Mouse (Mus musculus) lung, embryonic 16.5 days (tissue): Measurements from ENCODE around the gene Itpk1. TPM values are rescaled to one million over a fixed set of nuclear protein-coding genes. Genes with fewer than 3 reads are reported as not detected.

Experiments used
- ATAC-seq: fragments of 200-750 bp; cut with Nextera tagmentation; 2 replicates; pipeline ENCODE4 v1.8.0; 2017; ENCODE audit warnings: low read depth, mild to moderate bottlenecking, moderate library complexity
- H3K27ac ChIP-seq: fragments of 300-500 bp; sonication (generic); 2 replicates; pipeline ENCODE4 v1.5.1; 2014; ENCODE audit warnings: mild to moderate bottlenecking, control low read depth, low read length
- H3K27me3 ChIP-seq: fragments of 300-500 bp; sonication (generic); 2 replicates; pipeline ENCODE4 v1.6.1; 2014; ENCODE audit warnings: low read depth, low read length, mixed read lengths; ENCODE audit not compliant: control insufficient read depth, insufficient read depth
- H3K36me3 ChIP-seq: fragments of 300-500 bp; sonication (generic); 2 replicates; pipeline ENCODE4 v1.6.1; 2014; ENCODE audit warnings: low read length; ENCODE audit not compliant: control insufficient read depth, insufficient read depth
- H3K4me1 ChIP-seq: fragments of 300-500 bp; sonication (generic); replicated peaks from 2 replicates; pipeline ENCODE4 v1.6.1; 2014; ENCODE audit warnings: low read length, mixed read lengths; ENCODE audit not compliant: control insufficient read depth, insufficient read depth
- H3K4me2 ChIP-seq: fragments of 300-500 bp; sonication (generic); 2 replicates; pipeline ENCODE4 v1.6.1; 2014; ENCODE audit warnings: low read depth, low read length, control low read depth
- H3K4me3 ChIP-seq: fragments of 300-500 bp; sonication (generic); 2 replicates; pipeline ENCODE4 v1.5.1; 2014; ENCODE audit warnings: mild to moderate bottlenecking, low read length, control low read depth
- H3K9ac ChIP-seq: fragments of 300-500 bp; sonication (generic); 2 replicates; pipeline ENCODE4 v1.6.1; 2014; ENCODE audit warnings: low read length, control low read depth
- H3K9me3 ChIP-seq: fragments of 300-500 bp; sonication (generic); 2 replicates; pipeline ENCODE4 v1.6.1; 2016; ENCODE audit warnings: low read length; ENCODE audit not compliant: control insufficient read depth
- WGBS: fragments of 180-500 bp; shearing (Covaris S2); extraction: QIAGEN DNeasy Blood & Tissue Kit; methylation state at CpG from one replicate; pipeline ENCODE4 v1.1.7; 2014; 5-methylcytosine and 5-hydroxymethylcytosine counted together
- polyA plus RNA-seq: library from polyadenylated mRNA; unstranded; fragments of >200 nt; fragmentation: Nextera tagmentation; extraction: Ambion mirVana; gene quantifications from 2 replicates; pipeline ENCODE4 v1.2.1, GENCODE M21; 2015

Itpk1 gene
- polyA plus RNA-seq, 1 experiment from 2014 or later = 10.6 TPM

GRCm38 (mm10) chr12:102555850-102556249, 148.9 kb downstream of the Itpk1 start:
- 64% methylated on average over 3 of the region's 3 CpGs for WGBS
- no peaks in the 10 kb centered on the region for H3K9me3 ChIP-seq

GRCm38 (mm10) chr12:102554721-102555516, 149.8 kb downstream of the Itpk1 start, which contains the start of gene Chga:
Chga (plus strand) TSS chr12:102554969.
- Histone ChIP-seq H3K9ac (no peak within 1 kb of the TSS), H3K4me3 (peak within 1 kb of the TSS; percentile 15; the same call in 1 of the 2 replicates), H3K9me3 (no peaks in the 10 kb centered on the region), H3K27ac (no peak within 1 kb of the TSS), H3K36me3 (no peaks in the 10 kb centered on the region), H3K4me2 (peak within 1 kb of the TSS; percentile 35), H3K27me3 (peaks cover 15% of the 10 kb centered on the region), H3K4me1 (0 out of 2 replicates have a peak, but pooled peaks cover 3% of the 10 kb centered on the region)
- peak; percentile 67 for ATAC-seq
- WGBS = 2% methylated on average over 46 of the region's 48 CpGs

More at GRCm38 (mm10) chr12:102555850-102556249, 148.9 kb downstream of the Itpk1 start:
- Histone ChIP-seq H3K4me1 (0 out of 2 replicates have a peak, but pooled peaks cover 3% of the 10 kb centered on the region), H3K36me3 (no peaks in the 10 kb centered on the region), H3K27me3 (peaks cover 15% of the 10 kb centered on the region), H3K4me3 (no peak overlapping the region), H3K27ac (no peak overlapping the region), H3K9ac (no peak overlapping the region), H3K4me2 (no peak overlapping the region)
- ATAC-seq = no peak

- 71% methylated on average over 14 of the region's 14 CpGs for whole genome bisulfite sequencing
These were observed 150.9 kb downstream of the Itpk1 start for GRCm38 (mm10) chr12:102553705-102554275.

GRCm38 (mm10) chr12:102552001-102552400, 152.7 kb downstream of the Itpk1 start:
- H3K4me3 ChIP-seq = no peak overlapping the region
- H3K4me2 ChIP-seq = no peak overlapping the region
- no peaks in the 10 kb centered on the region for H3K36me3 ChIP-seq
- H3K4me1 ChIP-seq = 0 out of 2 replicates have a peak, but pooled peaks cover 3% of the 10 kb centered on the region
- H3K27me3 ChIP-seq = peaks cover 15% of the 10 kb centered on the region
- H3K9ac ChIP-seq = no peak overlapping the region
- H3K27ac ChIP-seq = no peak overlapping the region
- ATAC-seq = no peak
- no peaks in the 10 kb centered on the region for H3K9me3 ChIP-seq
- WGBS = 63% methylated on average over 6 of the region's 6 CpGs

More at GRCm38 (mm10) chr12:102553705-102554275, 150.9 kb downstream of the Itpk1 start:
- Histone ChIP-seq H3K27ac (no peak overlapping the region), H3K27me3 (peaks cover 15% of the 10 kb centered on the region), H3K9ac (no peak overlapping the region), H3K36me3 (no peaks in the 10 kb centered on the region), H3K4me1 (0 out of 2 replicates have a peak, but pooled peaks cover 3% of the 10 kb centered on the region), H3K9me3 (no peaks in the 10 kb centered on the region), H3K4me2 (no peak overlapping the region), H3K4me3 (no peak overlapping the region)
- ATAC-seq = no peak

GRCm38 (mm10) chr12:102551186-102551585, 153.5 kb downstream of the Itpk1 start:
- no peak overlapping the region for H3K9ac ChIP-seq
- H3K9me3 ChIP-seq = no peaks in the 10 kb centered on the region
- H3K4me1 ChIP-seq = 0 out of 2 replicates have a peak, but pooled peaks cover 3% of the 10 kb centered on the region
- H3K27me3 ChIP-seq = peaks cover 15% of the 10 kb centered on the region
- no peak overlapping the region for H3K27ac ChIP-seq
- ATAC-seq = no peak
- no peak overlapping the region for H3K4me3 ChIP-seq
- WGBS = 77% methylated on average over 3 of the region's 3 CpGs
- no peaks in the 10 kb centered on the region for H3K36me3 ChIP-seq
- no peak overlapping the region for H3K4me2 ChIP-seq

GRCm38 (mm10) chr12:102550529-102550928, 154.2 kb downstream of the Itpk1 start:
- H3K36me3 ChIP-seq = no peaks in the 10 kb centered on the region
- H3K27ac ChIP-seq = no peak overlapping the region
- no peak overlapping the region for H3K4me3 ChIP-seq
- H3K9me3 ChIP-seq = no peaks in the 10 kb centered on the region
- H3K4me2 ChIP-seq = no peak overlapping the region
- 2% methylated on average over 11 of the region's 11 CpGs for WGBS
- H3K4me1 ChIP-seq = 0 out of 2 replicates have a peak, but pooled peaks cover 3% of the 10 kb centered on the region
- H3K9ac ChIP-seq = no peak overlapping the region
- peaks cover 15% of the 10 kb centered on the region for H3K27me3 ChIP-seq
- ATAC-seq = peak; percentile 79

GRCm38 (mm10) chr12:102545122-102545521, 159.6 kb downstream of the Itpk1 start:
- no peak overlapping the region for H3K4me2 ChIP-seq
- H3K9ac ChIP-seq = no peak overlapping the region
- no peak overlapping the region for H3K27ac ChIP-seq
- H3K9me3 ChIP-seq = no peaks in the 10 kb centered on the region
- H3K4me3 ChIP-seq = no peak overlapping the region
- H3K36me3 ChIP-seq = no peaks in the 10 kb centered on the region
- no peaks in the 10 kb centered on the region for H3K4me1 ChIP-seq
- 35% methylated on average over 6 of the region's 6 CpGs for WGBS
- ATAC-seq = no peak
- H3K27me3 ChIP-seq = no peaks in the 10 kb centered on the region

GRCm38 (mm10) chr12:102541168-102541567, 163.6 kb downstream of the Itpk1 start:
- no peaks in the 10 kb centered on the region for H3K27me3 ChIP-seq
- no peak for ATAC-seq
- no peak overlapping the region for H3K4me2 ChIP-seq
- no peak overlapping the region for H3K27ac ChIP-seq
- no peak overlapping the region for H3K9ac ChIP-seq
- no peaks in the 10 kb centered on the region for H3K36me3 ChIP-seq
- no peaks in the 10 kb centered on the region for H3K4me1 ChIP-seq
- WGBS = 93% methylated on average over 7 of the region's 7 CpGs
- H3K9me3 ChIP-seq = no peaks in the 10 kb centered on the region
- no peak overlapping the region for H3K4me3 ChIP-seq

- 66% methylated on average over 8 of the region's 8 CpGs for WGBS
- H3K4me3 ChIP-seq = no peak overlapping the region
- H3K4me2 ChIP-seq = no peak overlapping the region
- H3K4me1 ChIP-seq = no peaks in the 10 kb centered on the region
- no peak for ATAC-seq
- H3K9me3 ChIP-seq = no peaks in the 10 kb centered on the region
- no peaks in the 10 kb centered on the region for H3K27me3 ChIP-seq
- H3K36me3 ChIP-seq = no peaks in the 10 kb centered on the region
- H3K27ac ChIP-seq = no peak overlapping the region
- no peak overlapping the region for H3K9ac ChIP-seq
These were observed 164.5 kb downstream of the Itpk1 start for GRCm38 (mm10) chr12:102540278-102540677.
